9 mouse cellular contexts compared by ENCODE assay signal in genomic region chr1:153040091-153040490, GRCm38 (mm10).
DNase-seq lines count a peak whose midpoint lies in the region; ATAC-seq and TF ChIP-seq lines count a peak whose summit lies in the region.
"Had no signal": no experiment of that assay in that cellular context is flagged by ENCODE, and none has a peak within 500 bp of the region (broad histone marks: within the 10 kb centered on the region; RNA-seq: fewer than 3 reads in every experiment).

No protein-coding gene starts in this region.

- 32% methylated on average over 3 of the region's 3 CpGs for WGBS in hindbrain, postnatal 0 days

- DNase-seq in left cerebral cortex, adult 2 months (ENCODE audit: extremely low spot score in 1 of 2, low spot score in 2 of 2): no peak
- no peak for DNase-seq in left cerebral cortex, postnatal 14 days (ENCODE audit: low spot score in 2 of 2)
- peak; percentile 95 for DNase-seq in Patski (ENCODE audit: low read depth, low spot score)
- peak; percentile 37 to 49 for DNase-seq in cerebellum, postnatal 10 days
- peak; percentile 57 for DNase-seq in hindbrain, postnatal 0 days (ENCODE audit: low spot score)
- DNase-seq in retina, postnatal 1 day: peak; percentile 92
- DNase-seq in thymus, postnatal 0 days (ENCODE audit: low spot score): no peak
- no peak for DNase-seq in right cerebral cortex, postnatal 10 days (ENCODE audit: low spot score in 2 of 2)

- CTCF ChIA-PET in Patski (lab: Charles Lee): interaction anchor here (0.7 to 2.1 kb wide), 8 partner anchors 9 to 347 kb away, joined by 3 to 6 read pairs (median 3); no protein-coding TSS in a partner anchor

- no peak overlapping the region; the same call in 1 of the 2 replicates for H3K27ac ChIP-seq in left cerebral cortex, adult 2 months
- H3K27ac ChIP-seq in hindbrain, postnatal 0 days: no peak overlapping the region
- H3K27ac ChIP-seq: limb, embryonic 15.5 days had no signal

- H3K27me3 ChIP-seq in Patski: no peaks in the 10 kb centered on the region
- no peaks in the 10 kb centered on the region for H3K27me3 ChIP-seq in hindbrain, postnatal 0 days (ENCODE audit: insufficient read depth, low read length)
- H3K27me3 ChIP-seq: limb, embryonic 15.5 days had no signal

- H3K4me3 ChIP-seq in left cerebral cortex, adult 2 months: no peak overlapping the region
- no peak overlapping the region for H3K4me3 ChIP-seq in hindbrain, postnatal 0 days (ENCODE audit: low read length)
- H3K4me3 ChIP-seq: limb, embryonic 15.5 days had no signal

- no peak overlapping the region for H3K9ac ChIP-seq in hindbrain, postnatal 0 days (replicated peaks; ENCODE audit: low read length)
- H3K9ac ChIP-seq: limb, embryonic 15.5 days had no signal

- H3K4me1 ChIP-seq in hindbrain, postnatal 0 days (ENCODE audit: insufficient read depth, low read length): peaks cover 23% of the 10 kb centered on the region
- H3K4me1 ChIP-seq: limb, embryonic 15.5 days had no signal

- no peaks in the 10 kb centered on the region; the same call in 1 of the 2 replicates for H3K36me3 ChIP-seq in hindbrain, postnatal 0 days (ENCODE audit: insufficient read depth, low read length)
- H3K36me3 ChIP-seq: limb, embryonic 15.5 days had no signal

- ATAC-seq in Patski: peak; percentile 93
- 0 out of 2 replicates have a peak, but pooled peaks have one; percentile 18 for ATAC-seq in hindbrain, postnatal 0 days

- POLR2A ChIA-PET in Patski (lab: Charles Lee): no interaction called here

- intact Hi-C loops in left cerebral cortex, adult 2 months (cut with DNase I): no loop called here
- intact Hi-C loops in left cerebral cortex, postnatal 14 days (cut with DNase I): no loop called here

- in situ Hi-C loops in Patski (cut with MboI; ENCODE audit: low pct_unique_long_range_greater_than_20kb): loop anchor here (10.0 kb wide), 1 partner anchor 705 kb away; the partner anchor contains the start of genes Rgs16 and Rnasel

- TF ChIP-seq CTCF in left cerebral cortex, adult 2 months (IDR thresholded peaks at IDR 0.05): peak; percentile 40
- peak; percentile 70 for TF ChIP-seq CTCF in Patski (IDR thresholded peaks at IDR 0.05)
- TF ChIP-seq CTCF in hindbrain, postnatal 0 days (IDR thresholded peaks at IDR 0.05; ENCODE audit: low read depth): peak; percentile 49

- no peaks in the 10 kb centered on the region for H3K9me3 ChIP-seq in hindbrain, postnatal 0 days (ENCODE audit: low read length)
- H3K9me3 ChIP-seq: limb, embryonic 15.5 days had no signal

- H3K4me2 ChIP-seq in hindbrain, postnatal 0 days (ENCODE audit: low read depth, low read length): no peak overlapping the region
- H3K4me2 ChIP-seq: limb, embryonic 15.5 days had no signal

Comparison
In these comparisons a context has a peak if more than half of its experiments do, and no peak if none do; other contexts are left out.
1. DNase-seq: peak in Patski (single experiment), cerebellum, postnatal 10 days (2 of 2), hindbrain, postnatal 0 days (single experiment) and retina, postnatal 1 day (single experiment); none in left cerebral cortex, adult 2 months (0 of 2), left cerebral cortex, postnatal 14 days (0 of 2), thymus, postnatal 0 days (single experiment) and right cerebral cortex, postnatal 10 days (0 of 2).
2. Peak in every context shown above with its lines, with median percentiles within 50 percentile points of each other: CTCF ChIP-seq.